Mouse (Mus musculus): ENCODE results near the gene Rbak. TPM values are rescaled to one million over a fixed set of nuclear protein-coding genes. Genes with fewer than 3 reads are reported as not detected.
"Not testable (repeated sequence)": the region's sequence is repeated elsewhere in the genome, so short reads cannot be mapped to it uniquely, and the experiment has no call there.

Rbak gene
- total RNA-seq (2021) = 10 to 100 TPM in 1 of 2 experiments, 1 to 10 TPM in 1; 9.7 to 10.8 TPM
- long read RNA-seq, experiment 1, partial matches to known transcripts = 4 of 9 reads
- long read RNA-seq, experiment 1, other reads (novel, unspliced or antisense) = 1 of 9 reads
- long read RNA-seq, experiment 2, transcript Rbak-201 (5 exons, 3,335 nt) = major isoform, 13 of 21 reads
- long read RNA-seq, experiment 2, partial matches to known transcripts = 5 of 21 reads
- long read RNA-seq, experiment 2, other reads (novel, unspliced or antisense) = 2 of 21 reads

DNA sequence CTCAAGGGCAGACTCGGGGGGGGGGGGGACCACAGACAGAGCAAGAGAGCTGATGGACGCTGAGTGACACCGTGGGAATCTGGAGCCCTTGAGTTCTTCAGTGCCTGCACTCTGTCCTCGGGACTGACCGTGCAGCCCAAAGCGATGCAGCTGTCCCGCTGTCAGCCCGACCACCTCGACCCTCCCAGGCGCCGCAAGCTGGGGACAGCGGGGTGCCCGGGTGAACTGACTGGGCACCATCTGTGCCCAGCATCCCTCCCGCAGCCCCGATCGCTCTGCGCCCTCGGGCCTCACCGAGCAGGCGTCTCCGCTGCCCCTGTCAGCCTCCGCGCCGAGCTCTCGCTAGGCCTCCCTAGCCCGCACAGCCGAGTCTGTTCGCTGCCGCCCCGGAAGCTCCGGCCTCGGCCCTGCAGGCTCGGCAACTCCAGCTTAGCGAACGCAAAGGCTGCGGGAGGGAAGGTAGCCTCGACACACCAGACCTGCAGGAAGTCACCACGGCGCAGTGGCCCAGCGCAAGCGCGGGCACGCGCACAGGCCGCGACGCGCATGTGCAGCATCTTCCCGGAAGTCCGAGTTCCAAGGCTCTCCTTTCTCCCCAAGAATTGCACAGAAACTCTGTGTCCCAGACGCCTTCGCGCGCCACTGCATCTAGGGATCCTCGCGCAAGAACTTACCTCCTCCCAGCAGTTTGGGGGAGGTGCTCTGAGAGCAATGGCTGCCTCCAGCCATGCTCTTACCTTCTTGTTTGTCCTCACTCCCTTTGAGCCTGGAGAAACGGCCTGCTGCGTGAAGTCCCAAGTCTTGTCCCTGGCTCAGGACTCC is at the start of gene Rbak, which contains the start of gene Spdye4b:
TSS of gene Rbak (minus strand) at position 521 of the 822 bp plus-strand sequence.
TSS of gene Spdye4b (plus strand) at position 763 of the 822 bp plus-strand sequence.
- peak; percentile 85 to 86 for DNase-seq (ENCODE audit: low spot score in 2 of 2)

DNA sequence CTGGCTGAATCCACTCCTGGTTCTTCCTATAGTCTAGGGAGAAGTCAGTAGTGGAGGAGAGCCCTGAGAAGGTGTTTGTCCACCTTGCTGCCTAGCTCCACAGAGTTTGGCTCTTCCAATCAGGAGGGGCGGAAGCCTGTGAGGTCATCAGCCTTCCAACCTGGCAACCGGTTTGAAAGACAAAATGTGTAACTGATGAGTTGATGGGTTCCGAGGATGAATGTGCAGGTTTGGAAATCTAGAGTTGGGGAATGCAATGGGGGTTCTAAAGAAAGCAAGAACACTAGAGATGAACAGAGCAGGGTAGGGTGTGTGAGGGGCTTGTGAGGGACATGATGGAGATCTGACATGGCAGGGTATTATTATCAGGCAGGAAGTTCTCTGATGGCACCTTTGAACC is 46.2 kb upstream of the Rbak start, which contains the start of gene Spdye4a:
TSS of gene Spdye4a (minus strand) at position 101 of the 400 bp plus-strand sequence.
- no peak for DNase-seq (ENCODE audit: low spot score in 2 of 2)

DNA sequence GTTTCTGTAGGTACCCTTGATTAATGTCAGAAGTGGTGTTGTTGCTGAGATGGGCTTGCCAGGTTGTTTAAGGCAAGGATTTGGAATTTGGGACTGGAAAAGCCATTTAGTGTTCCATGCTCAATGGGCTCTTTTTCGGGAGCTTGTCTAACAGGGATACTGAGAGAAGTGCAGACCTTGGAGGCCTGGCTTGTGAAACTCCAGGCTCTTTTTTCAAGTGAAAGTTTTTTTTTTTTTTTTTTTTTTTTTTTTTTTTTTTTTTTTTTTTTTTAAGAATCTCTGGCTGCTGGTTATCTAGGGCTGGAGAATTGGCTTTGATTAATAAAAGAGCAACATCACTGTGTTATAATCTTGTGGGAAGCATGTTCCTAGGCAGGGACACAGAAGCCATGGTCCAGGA is 41.7 kb upstream of the Rbak start:
- DNase-seq (ENCODE audit: low spot score in 2 of 2) = no peak

DNA sequence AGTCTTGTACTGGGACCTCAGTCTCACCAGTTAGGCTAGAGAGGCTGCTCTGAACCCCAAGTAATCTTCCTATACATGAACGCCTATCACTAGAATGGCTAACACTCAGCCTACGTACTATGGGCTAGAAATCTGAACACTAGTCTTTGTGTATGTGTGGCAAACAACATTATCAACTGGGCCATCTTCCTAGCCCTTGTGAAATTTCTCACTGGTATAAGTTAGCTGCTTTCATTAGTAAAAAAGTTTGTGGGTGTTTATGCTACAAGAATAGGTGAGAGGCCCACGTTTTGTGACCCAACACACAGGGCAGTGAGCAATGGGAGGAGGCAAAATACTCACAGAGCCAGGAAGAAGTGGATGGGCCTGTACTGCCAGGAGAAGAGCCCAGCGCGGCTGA is 40.4 kb upstream of the Rbak start:
- DNase-seq (ENCODE audit: low spot score in 2 of 2) = no peak

DNA sequence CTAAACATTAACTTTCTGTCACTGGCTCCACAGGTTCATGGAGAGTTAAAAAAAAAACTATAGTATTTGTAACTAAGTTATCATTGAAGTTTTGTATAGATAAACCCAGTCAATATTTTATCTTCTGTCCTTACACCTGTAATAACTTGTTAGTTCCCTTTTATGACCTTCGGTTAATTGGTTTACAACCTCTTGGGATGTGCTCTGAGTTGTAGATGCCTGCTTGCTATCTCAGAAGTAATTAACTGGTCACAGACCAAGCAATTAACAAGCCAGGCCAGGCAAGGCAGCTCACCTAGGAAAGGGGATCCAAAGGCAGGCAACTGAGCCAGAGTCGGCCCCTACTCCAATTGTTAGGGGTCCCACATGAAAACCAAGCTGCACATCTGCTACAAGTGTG is 33.3 kb upstream of the Rbak start:
- no peak for DNase-seq (ENCODE audit: low spot score in 2 of 2)

DNA sequence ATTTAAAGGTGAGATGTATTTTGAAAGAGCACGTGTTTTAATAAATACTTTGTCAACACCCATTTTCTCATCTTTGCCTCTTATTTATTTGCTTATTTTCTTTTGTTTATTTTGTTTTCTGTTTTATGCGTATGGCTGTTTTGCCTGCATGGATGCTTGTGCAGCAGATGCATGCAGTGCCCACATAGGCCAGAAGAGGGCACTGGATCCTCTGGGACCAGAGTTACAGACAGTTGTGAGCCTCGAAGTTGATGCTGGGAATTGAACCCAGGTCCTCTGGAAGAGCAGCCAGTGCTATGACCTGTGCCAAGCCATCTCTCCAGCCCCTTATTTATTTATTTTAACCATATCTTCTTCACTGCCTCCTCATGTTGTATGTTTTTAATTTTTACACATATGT is 24.4 kb upstream of the Rbak start:
- DNase-seq (ENCODE audit: low spot score in 2 of 2) = no peak

DNA sequence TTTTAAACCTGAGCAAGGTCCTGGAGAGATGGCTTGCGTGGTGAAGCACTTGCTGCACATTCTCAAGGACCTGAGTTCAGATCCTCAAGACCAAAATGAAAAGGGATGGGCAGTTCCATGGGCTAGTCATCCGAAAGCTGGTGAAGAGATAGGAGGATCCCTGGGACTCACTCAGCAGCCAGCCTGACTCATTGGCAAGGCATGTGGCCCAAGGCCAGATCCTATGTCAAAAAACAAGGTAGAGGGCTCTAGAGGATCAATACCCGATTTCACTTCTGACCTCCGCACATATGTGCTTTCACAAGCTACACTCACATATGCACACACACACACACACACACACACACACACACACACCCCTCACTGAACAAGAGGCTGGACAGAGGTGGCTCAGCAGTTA is 15.9 kb upstream of the Rbak start:
- DNase-seq (ENCODE audit: low spot score in 2 of 2) = peak in 1 of 2 experiments; percentile 16

DNA sequence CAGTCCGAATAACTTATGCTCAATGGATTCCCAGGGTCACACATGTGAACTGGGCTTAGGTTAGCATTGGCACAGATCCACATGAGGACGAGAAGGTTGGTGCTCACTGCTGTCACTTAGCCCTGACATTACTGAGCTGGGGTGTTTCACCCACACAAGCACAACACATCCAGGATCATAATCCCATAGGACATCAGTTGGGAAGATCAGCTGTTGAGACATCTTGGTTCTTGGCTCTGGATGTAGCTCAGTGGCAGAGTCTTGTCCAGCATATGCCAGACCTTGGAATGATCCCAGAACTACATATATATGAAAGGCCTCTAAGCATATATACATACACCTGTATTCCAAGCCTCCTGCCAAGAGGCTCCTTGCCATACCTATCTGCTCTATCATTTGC is 14.6 kb upstream of the Rbak start:
- no peak for DNase-seq (ENCODE audit: low spot score in 2 of 2)

DNA sequence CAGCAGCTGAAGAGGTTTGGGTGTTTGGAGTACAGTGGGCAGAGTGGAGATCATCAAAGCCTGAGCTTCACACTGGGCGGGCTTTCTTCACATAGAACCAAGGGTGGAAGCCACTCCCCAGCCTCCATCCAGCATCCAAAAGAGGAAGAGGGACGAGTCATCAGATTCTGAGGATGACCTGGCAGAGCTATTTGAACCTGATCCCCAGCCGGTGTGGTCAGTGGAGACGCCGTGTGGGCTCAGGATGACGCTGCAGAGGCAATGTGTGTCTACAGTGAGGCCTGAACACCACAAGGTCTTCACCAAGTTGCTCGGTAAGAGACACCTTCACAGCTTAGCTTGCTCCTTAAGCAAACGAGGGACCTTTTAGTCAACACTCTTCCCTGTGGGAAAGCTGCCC is 14.2 kb upstream of the Rbak start:
- not testable (repeated sequence) for DNase-seq (ENCODE audit: low spot score in 2 of 2)

DNA sequence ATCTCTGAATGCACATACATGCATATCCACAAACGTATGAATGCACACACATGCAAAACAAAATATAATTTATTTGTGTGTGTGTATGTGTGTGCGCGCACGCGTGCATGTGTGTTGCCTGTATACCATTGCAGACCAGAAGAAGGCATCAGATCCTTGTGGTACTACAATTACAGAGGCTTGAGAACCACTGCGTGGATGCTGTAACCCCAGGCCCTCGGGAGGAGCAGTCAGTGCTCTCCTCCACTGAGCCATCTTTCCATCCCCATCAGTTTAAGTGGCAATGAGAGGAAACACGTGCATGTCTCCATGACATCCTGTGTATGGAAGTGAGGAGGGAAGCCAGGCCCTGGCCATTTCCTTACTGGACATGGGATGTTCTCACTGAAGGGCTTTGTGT is 12.2 kb upstream of the Rbak start:
- no peak for DNase-seq (ENCODE audit: low spot score in 2 of 2)

DNA sequence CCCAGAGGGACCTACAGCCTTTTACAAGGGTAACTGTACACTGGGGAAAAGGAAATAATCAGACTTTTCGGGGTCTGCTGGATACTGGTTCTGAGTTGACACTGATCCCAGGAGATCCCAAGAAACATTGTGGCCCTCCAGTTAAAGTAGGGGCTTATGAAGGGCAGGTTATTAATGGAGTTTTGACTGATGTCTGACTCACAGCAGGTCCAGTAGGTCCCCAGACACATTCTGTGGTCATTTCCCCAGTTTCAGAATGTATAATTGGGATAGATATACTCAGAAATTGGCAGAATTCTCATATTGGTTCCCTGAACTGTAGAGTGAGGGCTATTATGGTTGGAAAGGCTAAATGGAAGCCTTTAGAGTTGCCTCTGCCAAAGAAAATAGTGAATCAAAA is 7.4 kb upstream of the Rbak start:
- not testable (repeated sequence) for DNase-seq (ENCODE audit: low spot score in 2 of 2)

DNA sequence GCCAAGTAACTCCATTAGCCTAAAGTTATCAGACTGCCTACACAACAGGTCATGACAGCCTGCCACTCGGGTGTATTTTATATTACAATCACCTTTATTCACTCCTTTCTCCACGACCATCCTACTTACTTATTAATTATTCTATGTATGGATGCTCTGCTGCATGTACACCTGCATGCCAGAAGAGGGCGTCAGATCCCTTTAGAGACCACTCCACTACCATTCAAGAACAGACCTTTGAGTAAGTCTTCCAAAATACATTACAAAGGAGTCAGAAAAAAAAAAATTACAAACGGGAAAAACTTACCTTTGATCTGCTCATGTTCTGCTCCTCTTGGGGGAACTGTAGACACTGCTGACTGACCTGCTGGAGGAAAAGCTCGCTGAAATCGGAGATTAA is 1.4 kb downstream of the Rbak start:
- no peak for DNase-seq (ENCODE audit: low spot score in 2 of 2)

DNA sequence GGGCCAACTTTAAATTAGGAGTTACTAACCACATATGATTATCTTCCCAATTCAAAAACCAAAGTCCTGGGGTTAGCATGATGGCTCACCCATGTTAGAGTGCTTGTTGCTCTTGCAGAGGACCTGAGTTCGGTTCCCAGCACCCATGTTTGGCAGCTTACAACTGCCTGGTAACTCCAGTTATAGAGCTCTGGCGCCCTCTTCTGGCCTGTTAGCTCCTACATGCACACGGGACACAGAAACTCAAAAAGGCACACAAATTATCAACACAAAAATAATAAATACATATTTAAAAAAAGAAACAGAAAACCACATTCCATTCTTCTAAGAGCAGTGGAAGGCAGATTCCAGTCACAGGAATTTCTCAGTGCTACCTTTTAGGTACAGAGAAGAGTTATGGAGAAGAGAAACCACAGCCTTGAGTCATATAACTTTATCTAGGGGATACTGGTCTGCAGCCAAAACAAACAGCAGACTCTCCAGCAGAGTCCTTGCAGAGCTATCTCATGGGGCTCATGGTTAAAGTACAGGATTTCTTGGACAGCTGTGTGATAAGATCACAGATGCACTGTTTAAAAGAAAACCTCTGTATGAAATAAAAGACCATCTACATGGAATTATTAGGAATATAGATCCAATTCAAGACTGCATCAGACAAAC is 2.9 kb downstream of the Rbak start:
- no peak for DNase-seq (ENCODE audit: low spot score in 2 of 2)

DNA sequence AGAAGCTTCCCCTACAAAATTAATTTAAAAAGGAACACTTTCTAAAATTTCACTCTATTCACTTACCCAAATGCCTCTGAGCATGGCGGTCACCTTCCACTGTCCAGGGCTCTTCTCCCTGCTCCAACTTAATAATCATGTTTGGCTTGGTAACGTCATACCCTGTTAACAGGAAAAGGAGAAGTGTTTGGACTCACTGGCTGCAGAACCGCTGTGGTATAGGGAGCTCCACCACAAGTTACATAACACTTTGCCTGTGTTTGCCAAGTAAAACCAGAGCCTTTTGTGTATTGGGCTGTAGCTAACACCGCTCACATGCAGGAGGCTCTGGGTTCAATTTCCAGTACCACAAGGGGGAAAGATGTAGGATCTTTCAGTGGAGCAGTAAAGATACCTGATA is 4.6 kb downstream of the Rbak start:
- DNase-seq (ENCODE audit: low spot score in 2 of 2) = no peak

DNA sequence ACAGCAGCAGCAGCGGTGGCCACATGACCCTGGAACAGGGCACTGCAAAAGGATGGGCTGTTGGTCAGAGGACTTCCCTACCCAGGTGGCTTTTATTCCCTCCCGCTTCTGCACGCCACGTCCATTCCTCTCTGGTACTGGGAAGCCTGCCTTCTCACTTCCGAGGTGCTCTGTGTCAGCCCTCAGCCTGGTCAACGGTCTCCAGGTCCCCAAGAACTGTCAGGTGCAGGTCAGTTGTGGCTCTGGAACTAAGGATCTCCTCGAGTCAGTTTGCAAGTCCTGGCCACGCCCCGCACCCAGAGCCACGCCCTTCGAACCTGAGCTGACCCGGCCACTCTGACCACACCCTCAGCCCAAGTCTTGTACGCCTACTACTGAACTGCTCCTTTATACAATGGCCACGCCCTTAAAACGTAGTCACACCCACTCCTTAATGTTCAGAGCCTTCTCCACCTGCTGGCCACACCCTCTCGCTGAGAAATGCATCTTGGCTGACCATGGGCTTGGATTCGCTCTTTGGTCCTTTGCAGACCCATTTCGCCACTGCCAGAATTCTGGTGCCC is 15.0 kb downstream of the Rbak start:
- no peak for DNase-seq (ENCODE audit: low spot score in 2 of 2)

DNA sequence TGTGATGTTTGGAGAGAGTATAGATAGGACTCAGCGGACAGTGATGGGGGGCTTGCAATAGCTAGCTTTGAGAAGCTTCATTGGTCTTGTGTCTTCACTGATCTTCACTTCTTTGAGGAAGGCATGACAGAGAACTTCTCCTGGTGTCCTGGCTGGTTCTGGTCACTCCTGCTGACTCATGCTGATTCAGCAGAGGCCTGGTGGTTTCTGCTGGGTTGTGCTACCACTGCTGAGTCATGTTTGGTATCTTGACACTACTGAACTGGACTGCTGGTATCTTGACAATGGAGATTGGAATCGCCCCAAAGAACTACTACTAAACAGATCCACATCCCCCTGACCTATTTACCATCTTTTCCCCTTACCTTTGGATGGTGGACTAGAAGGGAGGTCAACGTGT is 25.0 kb downstream of the Rbak start:
- no peak for DNase-seq (ENCODE audit: low spot score in 2 of 2)

DNA sequence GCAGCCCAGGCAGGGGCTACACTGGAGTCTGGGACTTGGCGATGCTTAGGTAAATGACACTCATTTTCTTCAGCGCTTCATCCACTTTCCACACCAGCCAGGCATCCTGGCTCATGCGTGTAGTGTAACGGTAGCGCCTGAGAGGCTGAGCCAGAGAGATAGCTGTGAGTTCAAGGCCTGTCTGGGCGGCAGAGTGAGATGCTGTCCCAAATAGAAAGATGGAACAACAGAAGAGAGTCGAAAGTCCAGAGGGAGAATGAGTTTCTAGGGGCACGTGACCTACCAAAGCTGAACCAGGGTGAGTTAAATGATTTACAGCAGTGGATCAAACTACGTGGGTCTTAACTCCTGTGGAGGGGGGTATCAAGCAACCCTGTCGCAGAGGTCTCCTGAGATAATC is 26.8 kb downstream of the Rbak start:
- no peak for DNase-seq (ENCODE audit: low spot score in 2 of 2)

DNA sequence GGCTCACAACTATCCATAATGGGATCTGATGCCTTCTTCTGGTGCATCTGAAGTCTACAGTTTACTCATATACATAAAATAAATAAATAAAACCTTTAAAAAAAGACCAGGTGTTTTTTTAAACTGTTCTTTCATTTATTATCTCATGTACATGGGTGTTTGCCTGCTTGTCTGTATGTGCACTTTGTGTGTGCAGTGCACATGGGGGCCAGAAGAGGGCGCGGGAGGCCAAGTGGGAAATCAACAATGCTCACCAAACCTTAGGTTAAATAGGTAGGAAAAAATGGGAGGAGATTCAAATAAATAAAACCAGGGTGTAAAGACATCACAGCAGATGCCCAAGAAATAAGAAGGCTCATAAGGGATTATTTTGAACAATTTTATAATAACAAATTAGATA is 30.5 kb downstream of the Rbak start:
- no peak for DNase-seq (ENCODE audit: low spot score in 2 of 2)

DNA sequence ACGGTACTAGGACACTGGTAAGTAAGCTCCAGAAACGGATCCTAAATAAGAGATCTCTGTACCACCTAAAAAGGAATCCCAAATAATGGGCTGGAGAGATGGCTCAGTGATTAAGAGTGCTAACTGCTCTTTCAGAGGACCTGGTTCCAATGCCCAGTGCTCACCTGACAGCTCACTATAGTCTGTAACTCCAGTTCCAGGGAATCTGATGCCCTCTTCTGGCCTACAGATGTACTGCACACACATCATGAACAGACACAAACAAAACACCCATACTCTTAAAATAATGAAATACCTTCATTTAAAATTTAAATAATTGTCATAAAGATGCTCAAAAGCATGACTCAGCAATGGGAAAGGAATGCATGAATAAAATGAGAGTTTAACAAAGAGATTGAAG is 31.0 kb downstream of the Rbak start:
- DNase-seq (ENCODE audit: low spot score in 2 of 2) = no peak

DNA sequence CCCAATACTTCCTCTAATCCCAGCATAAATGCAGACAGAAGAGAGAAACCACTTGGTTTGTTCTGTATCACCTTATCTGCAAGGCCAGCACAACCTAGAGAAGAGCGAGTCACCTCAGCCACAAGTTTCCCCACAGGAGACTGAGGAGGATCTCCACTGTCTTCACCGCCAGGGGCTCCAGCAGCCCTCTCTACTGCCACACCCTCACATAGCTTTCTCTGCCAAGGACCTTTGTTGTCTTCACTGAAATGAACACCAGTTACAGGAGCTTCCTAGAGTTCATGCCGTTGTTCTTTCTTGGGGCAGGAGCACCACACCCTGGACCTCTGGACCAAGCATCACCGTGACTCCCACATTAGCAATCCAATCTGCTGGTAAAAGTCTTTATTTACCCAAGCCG is 31.9 kb downstream of the Rbak start:
- no peak for DNase-seq (ENCODE audit: low spot score in 2 of 2)

DNA sequence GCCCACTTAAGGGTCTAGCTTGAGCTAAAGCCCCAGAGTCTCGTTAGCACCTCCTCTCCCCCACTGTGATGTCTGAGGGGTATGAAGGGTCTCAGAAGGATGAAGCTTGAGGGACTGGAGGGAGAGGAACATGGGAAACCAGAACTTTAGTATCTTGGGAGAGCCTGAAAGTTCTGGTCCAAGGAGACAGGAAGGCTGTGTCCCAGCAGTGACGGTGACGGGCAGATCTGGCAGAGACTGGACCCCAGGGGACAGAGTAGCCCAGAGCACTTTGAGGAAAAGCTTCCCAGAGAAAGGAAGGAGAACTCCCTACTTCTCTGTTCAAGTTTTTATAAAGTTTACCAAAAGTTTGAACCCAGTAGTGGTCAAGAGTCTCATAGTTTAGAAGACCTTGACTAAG is 33.1 kb downstream of the Rbak start, which contains the start of gene Olfr718-ps1:
TSS of gene Olfr718-ps1 (minus strand) at position 101 of the 400 bp plus-strand sequence.
- no peak for DNase-seq (ENCODE audit: low spot score in 2 of 2)

DNA sequence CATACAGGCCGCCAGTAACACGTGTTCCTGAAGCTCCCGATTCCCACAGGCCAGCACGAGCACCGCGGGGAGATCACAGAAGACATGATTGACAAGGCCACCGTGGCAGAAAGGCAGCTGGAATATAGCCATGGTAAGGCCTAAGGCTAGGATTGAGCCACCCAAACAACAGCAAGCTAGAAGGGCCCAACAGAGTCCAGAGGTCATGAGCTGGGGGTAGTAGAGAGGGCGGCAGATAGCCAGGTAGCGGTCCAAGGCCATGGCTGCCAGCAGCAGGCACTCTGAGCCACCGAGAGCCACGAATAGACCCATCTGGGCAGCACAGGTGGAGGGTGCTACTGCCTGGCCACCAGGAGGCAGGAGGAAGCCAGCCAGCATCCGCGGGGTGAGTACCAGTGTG is 43.0 kb downstream of the Rbak start:
- no peak for DNase-seq (ENCODE audit: low spot score in 2 of 2)
